Mouse (Mus musculus) stomach, postnatal 0 days (tissue): Measurements from ENCODE around the gene Osgep. TPM values are rescaled to one million over a fixed set of nuclear protein-coding genes. Genes with fewer than 3 reads are reported as not detected.
"Not testable (repeated sequence)": the region's sequence is repeated elsewhere in the genome, so short reads cannot be mapped to it uniquely, and the experiment has no call there.

Source experiments
- ATAC-seq: fragments of 200-750 bp; cut with Nextera tagmentation; 2 replicates; pipeline ENCODE4 v1.8.0; 2017; ENCODE audit not compliant: low FRiP score, low TSS enrichment
- DNase-seq: peaks from one replicate; pipeline ENCODE4 v3.0.0-alpha.2; 2016; ENCODE audit warnings: low spot score
- H3K27ac ChIP-seq: fragments of 300-500 bp; sonication (generic); replicated peaks from 2 replicates; pipeline ENCODE4 v1.5.1; 2014; ENCODE audit warnings: mild to moderate bottlenecking, control low read depth
- H3K27me3 ChIP-seq: fragments of 300-500 bp; sonication (generic); 2 replicates; pipeline ENCODE4 v1.6.1; 2014; ENCODE audit warnings: low read length; ENCODE audit not compliant: control insufficient read depth, insufficient read depth
- H3K36me3 ChIP-seq: fragments of 300-500 bp; sonication (generic); 2 replicates; pipeline ENCODE4 v1.6.1; 2014; ENCODE audit warnings: low read length, mixed read lengths; ENCODE audit not compliant: control insufficient read depth, insufficient read depth
- H3K4me1 ChIP-seq: fragments of 300-500 bp; sonication (generic); replicated peaks from 2 replicates; pipeline ENCODE4 v1.6.1; 2014; ENCODE audit warnings: antibody characterized with exemption; ENCODE audit not compliant: control insufficient read depth, insufficient read depth
- H3K4me2 ChIP-seq: fragments of 300-500 bp; sonication (generic); replicated peaks from 2 replicates; pipeline ENCODE4 v1.6.1; 2014; ENCODE audit warnings: low read depth, mild to moderate bottlenecking, control low read depth, moderate library complexity
- H3K4me3 ChIP-seq: fragments of 300-500 bp; sonication (generic); 2 replicates; pipeline ENCODE4 v1.5.1; 2014; ENCODE audit warnings: low read depth, low read length, control low read depth
- H3K9ac ChIP-seq: fragments of 300-500 bp; sonication (generic); 2 replicates; pipeline ENCODE4 v1.6.1; 2014; ENCODE audit warnings: mild to moderate bottlenecking, low read length, control low read depth, mixed read lengths
- H3K9me3 ChIP-seq: fragments of 300-500 bp; sonication (generic); 2 replicates; pipeline ENCODE4 v1.6.1; 2016; ENCODE audit warnings: low read length; ENCODE audit not compliant: control insufficient read depth
- CTCF ChIP-seq: IDR thresholded peaks from 2 replicates; pipeline ENCODE4 v1.5.1; 2016; ENCODE audit warnings: antibody characterized with exemption, low read depth, mild to moderate bottlenecking, moderate library complexity
- EP300 ChIP-seq: optimal IDR thresholded peaks from 2 replicates; pipeline ENCODE3; 2016; ENCODE audit warnings: antibody characterized with exemption
- WGBS: fragments of 180-500 bp; shearing (Covaris S2); extraction: QIAGEN DNeasy Blood & Tissue Kit; methylation state at CpG from one replicate; pipeline ENCODE4 v1.1.7; 2014; 5-methylcytosine and 5-hydroxymethylcytosine counted together
- polyA plus RNA-seq: library from polyadenylated mRNA; unstranded; fragments of >200 nt; fragmentation: Nextera tagmentation; extraction: Ambion mirVana; gene quantifications from 2 replicates; pipeline ENCODE4 v1.2.1, GENCODE M21; 2015

The Osgep gene
- polyA plus RNA-seq, result 69.4 and 71.7 TPM in 2 replicates

- Histone ChIP-seq H3K4me3 (peak within 1 kb of the TSS; percentile 73), H3K27me3 (no peaks in the 10 kb centered on the region), H3K36me3 (peaks cover 17% of the 10 kb centered on the region), H3K4me2 (peak within 1 kb of the TSS; percentile 89), H3K9ac (peak within 1 kb of the TSS; percentile 78), H3K4me1 (peaks cover 2% of the 10 kb centered on the region; the same call in 1 of the 2 replicates), H3K9me3 (no peaks in the 10 kb centered on the region), H3K27ac (peak within 1 kb of the TSS; percentile 95)
- peak; percentile 98 for DNase-seq
- under 1% methylated on average over 57 of the region's 57 CpGs for WGBS
- no peak for TF ChIP-seq CTCF
- TF ChIP-seq EP300, result no peak
- ATAC-seq, result peak; percentile 95
Measured at GRCm38 (mm10) chr14:50924281-50925064, at the start of gene Osgep, which contains the start of gene Apex1. TSS of gene Osgep (minus strand) at chr14:50924893. TSS of gene Apex1 (plus strand) at chr14:50924968.

DNA sequence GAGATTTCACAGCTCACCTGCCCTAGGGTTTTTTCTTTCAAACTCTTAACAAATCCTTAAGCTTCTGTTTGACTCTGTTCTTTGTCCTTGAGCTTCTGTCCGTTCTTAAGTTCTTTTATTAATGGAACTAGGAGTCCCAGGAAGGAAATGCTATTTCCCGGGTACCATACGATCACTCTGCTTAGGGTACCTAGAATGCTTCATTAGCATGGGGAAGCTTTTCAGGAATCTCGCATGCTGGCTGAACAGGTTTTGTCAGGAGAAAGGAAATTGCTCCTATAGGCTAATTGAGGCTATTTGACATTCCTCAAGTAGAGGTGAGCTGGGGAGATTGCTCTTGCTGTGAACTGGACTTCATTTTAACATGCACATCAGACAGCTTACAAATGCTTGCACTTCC, 49.0 kb upstream of the Osgep start:
- no peak for TF ChIP-seq CTCF
- no peak for TF ChIP-seq EP300
- ATAC-seq (no peak), DNase-seq (no peak)
- Histone ChIP-seq H3K27me3 (no peaks in the 10 kb centered on the region), H3K4me2 (no peak overlapping the region), H3K36me3 (no peaks in the 10 kb centered on the region), H3K4me1 (no peaks in the 10 kb centered on the region), H3K9ac (no peak overlapping the region), H3K4me3 (no peak overlapping the region), H3K9me3 (no peaks in the 10 kb centered on the region), H3K27ac (no peak overlapping the region)
- 36% methylated on average over 4 of the region's 4 CpGs for WGBS

DNA sequence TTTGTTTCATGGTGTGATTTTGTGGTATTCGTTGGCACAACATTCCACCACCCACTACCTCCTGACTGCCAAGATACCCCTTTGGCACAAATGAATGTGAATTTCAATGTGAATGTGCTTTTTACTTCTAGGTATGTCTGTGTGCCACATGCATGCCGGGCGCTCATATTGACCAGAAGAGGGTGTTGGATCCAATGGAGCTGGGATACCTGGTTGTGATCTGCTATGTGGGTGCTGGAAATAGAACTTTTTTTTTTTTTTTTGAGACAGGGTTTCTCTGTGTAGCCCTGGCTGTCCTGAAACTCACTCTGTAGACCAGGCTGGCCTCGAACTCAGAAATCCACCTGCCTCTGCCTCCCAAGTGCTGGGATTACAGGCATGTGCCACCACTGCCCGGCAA, 48.4 kb upstream of the Osgep start:
- DNase-seq, H3K27me3 ChIP-seq, H3K27ac ChIP-seq, H3K9me3 ChIP-seq, H3K9ac ChIP-seq, H3K4me1 ChIP-seq, H3K4me2 ChIP-seq, ATAC-seq, H3K4me3 ChIP-seq, H3K36me3 ChIP-seq: not testable (repeated sequence)
- WGBS, result 94% methylated on average over 5 of the region's 5 CpGs

- Histone ChIP-seq H3K4me2 (no peak overlapping the region), H3K4me3 (no peak overlapping the region), H3K9ac (no peak overlapping the region), H3K27me3 (no peaks in the 10 kb centered on the region), H3K4me1 (no peaks in the 10 kb centered on the region), H3K27ac (no peak overlapping the region), H3K9me3 (no peaks in the 10 kb centered on the region), H3K36me3 (no peaks in the 10 kb centered on the region)
- no peak for ATAC-seq
- TF ChIP-seq CTCF, result no peak
- WGBS, result 60% methylated on average over 1 of the region's 1 CpGs
- DNase-seq, result no peak
Measured at GRCm38 (mm10) chr14:50970822-50971221, 46.1 kb upstream of the Osgep start.

DNA sequence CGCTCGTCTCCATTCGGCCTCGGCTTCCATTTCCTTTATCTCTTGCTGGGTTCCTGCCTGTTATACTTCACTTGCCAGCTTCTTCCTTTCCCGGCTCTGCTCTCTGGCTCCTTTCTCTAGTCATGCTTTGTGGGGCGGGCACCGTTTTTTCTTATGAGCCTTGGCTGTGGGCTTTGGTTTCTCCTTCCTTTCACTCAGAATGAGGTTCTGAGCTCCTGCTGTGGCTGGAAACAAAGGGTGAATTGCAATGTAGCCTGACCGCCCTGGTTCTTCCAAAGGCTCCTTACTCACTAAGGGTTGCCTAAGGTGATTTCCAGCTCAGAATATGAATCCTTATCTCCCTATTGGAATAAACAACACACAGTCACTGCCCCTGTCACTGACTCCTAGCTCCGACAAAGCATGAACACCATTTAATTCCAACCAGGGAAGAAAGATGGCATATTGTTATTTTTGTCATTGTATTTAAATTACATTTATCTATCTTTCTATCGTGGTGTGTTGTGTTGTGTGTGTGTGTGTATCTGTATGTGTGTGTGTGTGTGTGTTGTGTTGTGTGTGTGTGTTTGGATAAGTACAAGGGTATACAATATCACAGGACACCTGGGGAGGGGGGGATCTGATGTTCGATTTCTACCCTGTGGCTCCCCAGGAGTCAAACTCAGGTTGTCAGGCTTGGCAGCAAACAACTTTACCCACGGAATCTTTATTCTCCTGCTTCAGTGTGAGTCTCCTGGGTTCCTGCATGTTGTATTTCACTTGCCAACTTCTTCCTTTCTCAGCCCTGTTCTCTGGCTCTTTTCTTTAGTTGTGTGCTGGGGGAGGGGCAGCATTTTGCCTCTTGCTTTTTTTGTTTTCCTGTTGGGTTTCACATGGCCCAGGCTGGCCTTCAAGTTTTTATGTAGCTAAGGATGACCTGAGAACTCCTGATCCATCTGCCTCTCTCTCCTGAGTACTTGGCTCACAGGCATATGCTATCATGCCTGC, 45.2 kb upstream of the Osgep start:
- no peaks in the 10 kb centered on the region for H3K9me3 ChIP-seq
- no peak overlapping the region for H3K27ac ChIP-seq
- TF ChIP-seq EP300, result no peak
- TF ChIP-seq CTCF, result no peak
- H3K4me2 ChIP-seq, result no peak overlapping the region
- 40% methylated on average over 12 of the region's 12 CpGs for WGBS
- H3K4me1 ChIP-seq, result no peaks in the 10 kb centered on the region
- no peaks in the 10 kb centered on the region for H3K27me3 ChIP-seq
- no peaks in the 10 kb centered on the region for H3K36me3 ChIP-seq
- no peak overlapping the region for H3K9ac ChIP-seq
- H3K4me3 ChIP-seq, result no peak overlapping the region
- DNase-seq, result no peak
- no peak for ATAC-seq

GRCm38 (mm10) chr14:50969041-50969440, 44.3 kb upstream of the Osgep start:
- Histone ChIP-seq H3K27me3 (no peaks in the 10 kb centered on the region), H3K27ac (no peak overlapping the region), H3K9me3 (no peaks in the 10 kb centered on the region), H3K4me3 (no peak overlapping the region), H3K4me1 (no peaks in the 10 kb centered on the region), H3K4me2 (no peak overlapping the region), H3K9ac (no peak overlapping the region), H3K36me3 (no peaks in the 10 kb centered on the region)
- WGBS, result 18% methylated on average over 1 of the region's 1 CpGs
- DNase-seq, result no peak
- TF ChIP-seq CTCF, result no peak
- TF ChIP-seq EP300, result no peak
- no peak for ATAC-seq
